Mouse (Mus musculus) T-helper 2 cell (primary cell): Measurements from ENCODE around the gene Kmt5b.

ENCODE experiments used
- in situ Hi-C: fragments of 300-600 bp; cut with MboI, MseI; formaldehyde crosslinking; loops from one replicate; pipeline ENCODE4 v1.15.1; 2025; ENCODE audit warnings: high pct_unique_total_duplicates

The Kmt5b gene

GRCm38 (mm10) chr19:3843629-3844028 is 76.4 kb downstream of the Kmt5b start:
- in situ Hi-C loops = no loop called here

GRCm38 (mm10) chr19:3844836-3845235 is 77.6 kb downstream of the Kmt5b start:
- in situ Hi-C loops = no loop called here

GRCm38 (mm10) chr19:3845339-3845738 is 78.1 kb downstream of the Kmt5b start:
- in situ Hi-C loops = no loop called here

GRCm38 (mm10) chr19:3845803-3846406 is 78.7 kb downstream of the Kmt5b start:
- in situ Hi-C loops = no loop called here

GRCm38 (mm10) chr19:3846676-3847604 is 79.7 kb downstream of the Kmt5b start:
- in situ Hi-C loops = no loop called here

- in situ Hi-C loops = no loop called here
Observed at GRCm38 (mm10) chr19:3847711-3848110, 80.5 kb downstream of the Kmt5b start.

GRCm38 (mm10) chr19:3848207-3848808 is 81.1 kb downstream of the Kmt5b start:
- in situ Hi-C loops = no loop called here

- in situ Hi-C loops = no loop called here
Observed at GRCm38 (mm10) chr19:3849251-3849650, 82.0 kb downstream of the Kmt5b start.

GRCm38 (mm10) chr19:3850076-3850475 is 82.9 kb downstream of the Kmt5b start:
- in situ Hi-C loops = no loop called here

GRCm38 (mm10) chr19:3850847-3851469 is 83.7 kb downstream of the Kmt5b start:
- in situ Hi-C loops = no loop called here

GRCm38 (mm10) chr19:3851502-3851962 is 84.3 kb downstream of the Kmt5b start, which contains the start of gene Chka:
Gene Chka, plus strand, starts transcription at chr19:3851773.
- in situ Hi-C loops = no loop called here

- in situ Hi-C loops = no loop called here
Observed at GRCm38 (mm10) chr19:3851979-3852681, 84.9 kb downstream of the Kmt5b start.

- in situ Hi-C loops = no loop called here
Observed at GRCm38 (mm10) chr19:3853121-3853520, 85.9 kb downstream of the Kmt5b start.

GRCm38 (mm10) chr19:3853891-3854290 is 86.7 kb downstream of the Kmt5b start:
- in situ Hi-C loops = no loop called here

GRCm38 (mm10) chr19:3855091-3855490 is 87.9 kb downstream of the Kmt5b start:
- in situ Hi-C loops = no loop called here

- in situ Hi-C loops = no loop called here
Observed at GRCm38 (mm10) chr19:3855601-3856000, 88.4 kb downstream of the Kmt5b start.

- in situ Hi-C loops = no loop called here
Observed at GRCm38 (mm10) chr19:3857220-3857619, 90.0 kb downstream of the Kmt5b start.

GRCm38 (mm10) chr19:3862713-3863112 is 95.5 kb downstream of the Kmt5b start:
- in situ Hi-C loops = loop anchor here (5.0 kb wide), 1 partner anchor 215 kb away; no protein-coding TSS in a partner anchor

- in situ Hi-C loops = loop anchor here (5.0 kb wide), 1 partner anchor 212 kb away; no protein-coding TSS in a partner anchor
Observed at GRCm38 (mm10) chr19:3864960-3865359, 97.7 kb downstream of the Kmt5b start.
